Mouse (Mus musculus) heart, adult 2 months (tissue): Measurements from ENCODE around the gene Wrap53. TPM values are rescaled to one million over a fixed set of nuclear protein-coding genes. Genes with fewer than 3 reads are reported as not detected.
A peak's percentile ranks its signal among the peaks of the same experiment; 100 is the strongest.

ENCODE experiments used
- DNase-seq, 2 experiments: peaks; one replicate each; pipeline ENCODE4 v3.0.0; 2021
- H3K27ac ChIP-seq: fragments of 200-600 bp; 2 replicates; pipeline ENCODE4 v1.8.1; 2022
- H3K27me3 ChIP-seq: fragments of 200-500 bp; 2 replicates; pipeline ENCODE4 v1.6.1; 2012; ENCODE audit warnings: mild to moderate bottlenecking, low read length, inconsistent platforms, mixed read lengths; ENCODE audit not compliant: control insufficient read depth, insufficient read depth
- H3K36me3 ChIP-seq: fragments of 200-500 bp; 2 replicates; pipeline ENCODE4 v1.6.1; 2012; ENCODE audit warnings: low read length, inconsistent platforms; ENCODE audit not compliant: control insufficient read depth, insufficient read depth
- H3K4me1 ChIP-seq: fragments of 200-500 bp; 2 replicates; pipeline ENCODE4 v1.6.1; 2011; ENCODE audit warnings: low read length; ENCODE audit not compliant: control insufficient read depth, insufficient read depth
- H3K4me3 ChIP-seq: fragments of 200-600 bp; 2 replicates; pipeline ENCODE4 v1.8.1; 2022
- H3K79me2 ChIP-seq: fragments of 200-500 bp; replicated peaks from 2 replicates; pipeline ENCODE4 v1.6.1; 2012; ENCODE audit warnings: mild to moderate bottlenecking, inconsistent platforms, low read length, moderate library complexity, mixed read lengths; ENCODE audit not compliant: control insufficient read depth, insufficient read depth
- H3K9ac ChIP-seq: fragments of 200-500 bp; 2 replicates; pipeline ENCODE4 v1.6.1; 2012; ENCODE audit warnings: low read depth, mild to moderate bottlenecking, control low read depth, inconsistent platforms, low read length, mixed read lengths
- CTCF ChIP-seq: fragments of 200-600 bp; IDR thresholded peaks from 2 replicates; pipeline ENCODE4 v1.8.1; 2022; ENCODE audit warnings: antibody characterized with exemption, mild to moderate bottlenecking, moderate library complexity
- EP300 ChIP-seq: fragments of 200-500 bp; IDR thresholded peaks from 2 replicates; pipeline ENCODE4 v1.6.1; 2011; ENCODE audit warnings: low read depth, low read length, control low read depth; ENCODE audit not compliant: insufficient read depth
- POLR2A ChIP-seq: fragments of 200-500 bp; IDR thresholded peaks from 2 replicates; pipeline ENCODE4 v1.6.1; 2011; ENCODE audit warnings: mild to moderate bottlenecking, low read depth, low read length, control low read depth; ENCODE audit not compliant: insufficient read depth
- WGBS: fragments of 180-500 bp; shearing (Covaris S2); methylation state at CpG from one replicate; pipeline ENCODE4 v1.1.7; 2018; 5-methylcytosine and 5-hydroxymethylcytosine counted together
- intact Hi-C: fragments of 180-260 bp; cut with DNase I; formaldehyde crosslinking; loops from one replicate; pipeline ENCODE4 v1.15.1; 2025
- polyA plus RNA-seq: library from polyadenylated mRNA; depleted of rRNA; stranded (reverse); fragments of >200 nt; gene quantifications from 2 replicates; pipeline ENCODE4 v1.2.3, GENCODE M21; 2012
- total RNA-seq, 2 experiments: library from RNA; stranded (reverse); gene quantifications; 2 replicates each; pipeline ENCODE4 v1.2.3; 2021

The Wrap53 gene
- total and polyA plus RNA-seq, 3 experiments: 5.4 to 10.1 (median 5.6) TPM

DNA sequence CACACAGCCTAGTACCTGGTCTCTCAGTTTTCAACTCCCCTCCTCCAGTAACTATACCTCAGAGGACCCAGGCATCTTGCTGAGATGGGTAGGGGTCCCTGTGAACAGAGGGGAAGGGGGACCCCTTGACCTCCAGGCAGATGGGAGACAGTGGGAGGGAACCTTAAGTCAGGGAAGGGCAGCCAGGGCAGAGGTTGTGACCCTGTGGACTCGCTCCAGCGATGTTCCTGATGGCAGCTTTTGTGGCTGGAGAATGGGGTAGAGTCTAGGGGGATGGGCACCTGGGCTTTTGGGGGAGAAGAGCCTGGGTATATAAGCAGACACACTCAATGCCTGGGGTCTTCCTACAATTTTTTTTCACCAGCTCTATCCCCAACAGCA lies 26.7 kb downstream of the Wrap53 start:
- H3K9ac ChIP-seq: no peak overlapping the region
- WGBS: 53% methylated on average over 2 of the region's 2 CpGs

DNA sequence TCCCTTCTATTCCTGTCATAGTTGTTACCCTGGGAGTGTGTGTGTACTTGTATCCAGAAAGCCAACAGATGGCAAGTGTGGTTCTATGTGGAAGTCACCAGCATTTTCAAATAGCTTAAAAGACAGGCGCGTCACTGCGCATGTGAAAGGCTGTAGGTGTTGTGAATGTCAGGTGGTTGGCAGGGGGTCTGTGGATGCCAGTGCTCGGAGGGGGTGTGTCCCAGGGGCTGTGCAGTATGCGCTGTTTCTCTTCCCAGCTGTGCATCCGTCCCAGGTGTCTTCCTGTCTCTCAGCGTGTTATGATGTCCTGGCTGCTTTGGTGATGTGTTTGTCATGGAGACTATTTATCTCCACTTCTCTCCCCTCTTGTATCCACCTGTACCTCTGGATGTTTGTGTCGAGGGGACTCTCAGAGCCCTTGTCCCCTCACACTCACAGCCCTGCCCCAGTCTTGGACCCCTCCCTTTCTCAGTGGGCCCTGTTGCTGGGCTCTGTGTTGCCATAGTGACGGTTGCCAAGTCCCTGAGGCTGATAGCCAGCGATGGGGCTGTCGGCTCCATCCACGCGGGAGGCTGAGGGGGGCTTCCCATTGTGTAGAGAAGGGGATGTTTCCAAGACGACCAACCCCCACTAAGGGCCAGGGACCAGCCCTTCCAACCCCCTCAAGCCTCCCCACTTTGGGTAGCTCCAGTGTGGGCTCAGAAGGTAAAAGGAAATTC lies 27.3 kb downstream of the Wrap53 start:
- no peak for DNase-seq
- Histone ChIP-seq H3K27ac (no peak overlapping the region), H3K36me3 (no peaks in the 10 kb centered on the region), H3K27me3 (no peaks in the 10 kb centered on the region), H3K79me2 (no peaks in the 10 kb centered on the region), H3K4me1 (no peaks in the 10 kb centered on the region), H3K9ac (no peak overlapping the region), H3K4me3 (no peak overlapping the region)
- 36% methylated on average over 14 of the region's 14 CpGs for WGBS
- intact Hi-C loops: no loop called here
- TF ChIP-seq POLR2A (no peak), CTCF (no peak), EP300 (no peak)

More for the DNA sequence above, 26.7 kb downstream of the Wrap53 start:
- Histone ChIP-seq H3K27ac (no peak overlapping the region), H3K4me1 (no peaks in the 10 kb centered on the region), H3K4me3 (no peak overlapping the region), H3K36me3 (no peaks in the 10 kb centered on the region), H3K79me2 (no peaks in the 10 kb centered on the region), H3K27me3 (no peaks in the 10 kb centered on the region)
- TF ChIP-seq EP300 (no peak), CTCF (no peak), POLR2A (no peak)
- DNase-seq: no peak
- intact Hi-C loops: no loop called here

DNA sequence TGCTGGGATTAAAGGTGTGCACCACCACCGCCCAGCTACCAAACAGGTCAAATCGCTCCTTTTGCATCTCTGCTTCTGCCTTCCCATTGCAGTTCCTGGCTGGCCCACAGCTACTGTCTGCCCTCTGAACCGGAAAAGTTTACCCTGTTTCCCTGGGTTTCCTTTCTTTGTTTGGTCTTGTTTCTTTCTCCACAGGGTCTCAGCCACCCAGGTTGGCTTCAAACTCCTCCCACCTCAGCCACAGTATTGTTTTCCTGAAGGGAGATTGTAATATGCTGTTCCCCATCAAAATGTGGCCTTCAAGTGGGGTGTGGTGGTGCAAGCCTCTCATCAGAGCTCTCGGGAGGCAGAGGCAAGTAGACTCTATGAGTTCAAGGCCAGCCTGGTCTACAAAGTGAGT lies 28.7 kb downstream of the Wrap53 start:
- Histone ChIP-seq H3K9ac (no peak overlapping the region), H3K36me3 (no peaks in the 10 kb centered on the region), H3K4me3 (no peak overlapping the region), H3K27me3 (no peaks in the 10 kb centered on the region), H3K79me2 (no peaks in the 10 kb centered on the region), H3K4me1 (peaks cover 3% of the 10 kb centered on the region; the same call in 1 of the 2 replicates), H3K27ac (no peak overlapping the region)
- TF ChIP-seq EP300: no peak
- TF ChIP-seq POLR2A: no peak
- TF ChIP-seq CTCF: no peak
- DNase-seq: no peak
- intact Hi-C loops: no loop called here
- WGBS: 66% methylated on average over 4 of the region's 4 CpGs

DNA sequence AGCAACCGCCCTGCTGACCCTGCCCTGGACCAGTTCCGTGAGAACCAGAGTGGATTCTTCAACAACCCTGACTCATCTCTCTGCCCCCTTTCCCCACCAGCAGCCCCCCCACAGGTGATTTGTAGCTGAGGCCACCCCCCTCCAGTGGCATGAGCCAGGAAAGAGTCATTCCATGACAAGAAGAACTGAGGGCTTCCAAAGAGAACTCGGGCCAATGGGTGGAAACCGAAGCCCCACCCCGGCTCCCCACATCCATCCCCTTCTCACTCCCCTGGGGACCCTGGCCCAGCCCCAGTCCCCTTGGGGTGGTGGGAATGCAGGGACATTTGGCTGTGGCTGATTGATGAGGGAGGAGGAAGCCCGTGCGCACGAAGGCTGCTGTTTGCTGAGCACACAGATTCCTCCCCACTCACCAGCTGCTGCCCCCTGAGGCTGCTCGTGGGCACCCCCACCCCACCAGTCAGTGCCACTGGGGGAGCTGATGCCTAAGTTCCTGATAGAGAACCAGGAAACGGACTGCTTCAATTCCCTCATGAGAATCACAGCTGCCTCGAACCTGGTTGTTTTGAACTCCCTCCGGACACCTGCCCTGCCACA lies 30.9 kb downstream of the Wrap53 start, which contains the start of gene Dnah2:
TSS of gene Dnah2 (minus strand) at position 51 of the 597 bp plus-strand sequence.
- H3K9ac ChIP-seq: no peak within 1 kb of the TSS
- peaks cover 3% of the 10 kb centered on the region; the same call in 1 of the 2 replicates for H3K4me1 ChIP-seq
- H3K4me3 ChIP-seq: no peak within 1 kb of the TSS
- H3K79me2 ChIP-seq: no peaks in the 10 kb centered on the region
- no peaks in the 10 kb centered on the region for H3K36me3 ChIP-seq
- H3K27me3 ChIP-seq: no peaks in the 10 kb centered on the region
- intact Hi-C loops: no loop called here
- WGBS: 51% methylated on average over 12 of the region's 12 CpGs
- DNase-seq: no peak
- no peak for TF ChIP-seq POLR2A
- no peak for TF ChIP-seq EP300
- TF ChIP-seq CTCF: no peak
- H3K27ac ChIP-seq: no peak within 1 kb of the TSS

DNA sequence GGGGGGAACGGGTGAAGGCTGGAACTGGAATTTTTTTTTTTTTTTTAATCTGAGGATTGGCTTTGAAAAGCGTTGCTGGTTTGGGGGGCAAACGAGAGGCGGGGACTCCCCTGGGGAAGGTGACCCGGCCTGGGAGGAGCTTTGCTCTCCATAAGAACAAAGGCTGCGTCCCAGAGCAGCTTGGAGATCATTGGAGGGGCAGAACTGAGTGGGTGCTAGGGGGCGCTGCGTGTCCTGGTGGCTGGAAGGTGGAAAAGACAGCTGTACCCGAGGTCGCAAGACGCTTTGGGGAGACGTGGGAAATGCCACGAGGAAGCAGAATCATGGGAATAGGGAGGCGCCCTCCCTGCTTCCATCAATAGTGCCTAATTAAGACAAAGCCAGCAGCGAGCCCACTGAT lies 33.0 kb downstream of the Wrap53 start:
- WGBS: under 1% methylated on average over 15 of the region's 15 CpGs
- peak overlapping the region; percentile 66 for H3K27ac ChIP-seq
- intact Hi-C loops: loop anchor here (2.0 kb wide), 1 partner anchor 32 kb away; no protein-coding TSS in a partner anchor

DNA sequence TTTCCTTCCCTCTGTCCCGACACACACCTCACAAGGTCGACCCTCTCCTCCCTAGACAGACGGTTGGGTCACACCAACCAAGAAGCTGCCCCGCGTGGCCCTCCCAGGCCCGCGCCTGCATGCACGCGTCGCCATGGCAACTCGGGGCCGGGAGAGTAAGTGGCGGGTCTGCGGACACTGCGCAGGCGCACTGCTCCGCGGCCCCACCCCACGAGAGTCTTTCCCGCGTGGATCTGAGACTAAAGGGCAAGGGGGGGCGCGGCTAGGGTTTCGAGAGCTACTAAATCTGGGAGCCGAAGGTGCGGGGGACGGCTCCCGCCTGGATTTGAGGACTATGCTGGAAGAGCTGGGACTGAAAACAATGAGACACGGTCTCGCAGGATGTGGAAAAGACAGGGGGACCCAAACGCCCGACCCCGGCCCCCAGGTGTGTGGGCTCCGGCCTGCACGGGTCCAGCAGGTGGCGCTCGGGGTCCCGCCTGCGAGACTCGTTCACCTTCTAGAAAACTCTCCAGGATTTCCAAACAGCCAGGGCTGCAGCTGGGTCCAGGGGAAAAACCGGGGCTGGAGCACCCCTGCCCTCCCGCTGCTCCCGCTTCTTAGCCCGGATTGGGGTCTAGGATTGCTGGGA lies 33.5 kb downstream of the Wrap53 start:
- H3K4me3 ChIP-seq: peak overlapping the region; percentile 64
- no peaks in the 10 kb centered on the region for H3K36me3 ChIP-seq
- peaks cover 3% of the 10 kb centered on the region; the same call in 1 of the 2 replicates for H3K4me1 ChIP-seq
- TF ChIP-seq EP300: no peak
- TF ChIP-seq CTCF: peak; percentile 70
- H3K79me2 ChIP-seq: no peaks in the 10 kb centered on the region
- WGBS: 2% methylated on average over 44 of the region's 44 CpGs
- H3K27ac ChIP-seq: peak overlapping the region; percentile 66
- H3K9ac ChIP-seq: peak overlapping the region; percentile 76
- intact Hi-C loops: loop anchor here (1.0 to 2.0 kb wide), 2 partner anchors 32 to 68 kb away; no protein-coding TSS in a partner anchor
- DNase-seq: peak; percentile 77 to 82
- no peaks in the 10 kb centered on the region for H3K27me3 ChIP-seq

More for the DNA sequence above, 33.0 kb downstream of the Wrap53 start:
- no peaks in the 10 kb centered on the region for H3K36me3 ChIP-seq
- H3K79me2 ChIP-seq: no peaks in the 10 kb centered on the region
- no peaks in the 10 kb centered on the region for H3K27me3 ChIP-seq
- peak overlapping the region; percentile 76 for H3K9ac ChIP-seq
- no peak for TF ChIP-seq POLR2A
- TF ChIP-seq CTCF: peak; percentile 44
- TF ChIP-seq EP300: no peak
- peak overlapping the region; percentile 64 for H3K4me3 ChIP-seq
- H3K4me1 ChIP-seq: peaks cover 3% of the 10 kb centered on the region; the same call in 1 of the 2 replicates
- DNase-seq: peak; percentile 44 to 64
